Mouse (Mus musculus): ENCODE data around the gene Cmas. TPM values are rescaled to one million over a fixed set of nuclear protein-coding genes. Genes with fewer than 3 reads are reported as not detected.

Gene Cmas
- total RNA-seq (2021): 100 to 1,000 TPM in 1 of 2 experiments, 10 to 100 TPM in 1; 98.0 to 106 TPM
- long read RNA-seq, transcript Cmas-201 (8 exons, 1,760 nt): major isoform, 141 of 153 reads
- long read RNA-seq, partial matches to known transcripts: 6 of 153 reads
- long read RNA-seq, other reads (novel, unspliced or antisense): 6 of 153 reads

GRCm38 (mm10) chr6:142756507-142757333 is at the start of gene Cmas:
TSS of gene Cmas (plus strand) at chr6:142756686.
- peak; percentile 86 to 93 for DNase-seq (ENCODE audit: low spot score in 2 of 2)

GRCm38 (mm10) chr6:142706688-142707087 is 49.8 kb upstream of the Cmas start:
- no peak for DNase-seq (ENCODE audit: low spot score in 2 of 2)

- no peak for DNase-seq (ENCODE audit: low spot score in 2 of 2)
These were observed 48.1 kb upstream of the Cmas start for GRCm38 (mm10) chr6:142708369-142708768.

- DNase-seq (ENCODE audit: low spot score in 2 of 2): no peak
These were observed 45.8 kb upstream of the Cmas start for GRCm38 (mm10) chr6:142710690-142711089.

- no peak for DNase-seq (ENCODE audit: low spot score in 2 of 2)
These were observed 45.4 kb upstream of the Cmas start for GRCm38 (mm10) chr6:142711106-142711505.

- DNase-seq (ENCODE audit: low spot score in 2 of 2): no peak
These were observed 41.5 kb upstream of the Cmas start for GRCm38 (mm10) chr6:142715026-142715425.

- DNase-seq (ENCODE audit: low spot score in 2 of 2): no peak
These were observed 39.3 kb upstream of the Cmas start for GRCm38 (mm10) chr6:142717186-142717585.

GRCm38 (mm10) chr6:142718167-142718566 is 38.3 kb upstream of the Cmas start:
- peak; percentile 3 to 30 for DNase-seq (ENCODE audit: low spot score in 2 of 2)

GRCm38 (mm10) chr6:142720641-142721040 is 35.8 kb upstream of the Cmas start:
- no peak for DNase-seq (ENCODE audit: low spot score in 2 of 2)

- no peak for DNase-seq (ENCODE audit: low spot score in 2 of 2)
These were observed 34.8 kb upstream of the Cmas start for GRCm38 (mm10) chr6:142721731-142722130.

GRCm38 (mm10) chr6:142726032-142726431 is 30.5 kb upstream of the Cmas start:
- DNase-seq (ENCODE audit: low spot score in 2 of 2): no peak

- no peak for DNase-seq (ENCODE audit: low spot score in 2 of 2)
These were observed 23.8 kb upstream of the Cmas start for GRCm38 (mm10) chr6:142732567-142733290.

- peak in 1 of 2 experiments; percentile 46 for DNase-seq (ENCODE audit: low spot score in 2 of 2)
These were observed 21.0 kb upstream of the Cmas start for GRCm38 (mm10) chr6:142735302-142736005.

- DNase-seq (ENCODE audit: low spot score in 2 of 2): no peak
These were observed 18.3 kb upstream of the Cmas start for GRCm38 (mm10) chr6:142738225-142738624.

GRCm38 (mm10) chr6:142738637-142739036 is 17.8 kb upstream of the Cmas start:
- no peak for DNase-seq (ENCODE audit: low spot score in 2 of 2)

GRCm38 (mm10) chr6:142741763-142742162 is 14.7 kb upstream of the Cmas start:
- DNase-seq (ENCODE audit: low spot score in 2 of 2): no peak

GRCm38 (mm10) chr6:142743193-142743592 is 13.3 kb upstream of the Cmas start:
- no peak for DNase-seq (ENCODE audit: low spot score in 2 of 2)

GRCm38 (mm10) chr6:142745484-142745883 is 11.0 kb upstream of the Cmas start:
- DNase-seq (ENCODE audit: low spot score in 2 of 2): no peak

GRCm38 (mm10) chr6:142746765-142747164 is 9.7 kb upstream of the Cmas start:
- no peak for DNase-seq (ENCODE audit: low spot score in 2 of 2)

GRCm38 (mm10) chr6:142747165-142747564 is 9.3 kb upstream of the Cmas start:
- no peak for DNase-seq (ENCODE audit: low spot score in 2 of 2)

GRCm38 (mm10) chr6:142748057-142748708 is 8.3 kb upstream of the Cmas start:
- DNase-seq (ENCODE audit: low spot score in 2 of 2): no peak
